Mouse (Mus musculus) mouse embryonic stem cell (cell line): ENCODE results near the gene Gprasp1.
"Not testable (repeated sequence)": the region's sequence is repeated elsewhere in the genome, so short reads cannot be mapped to it uniquely, and the experiment has no call there.

Experiments used
- in situ Hi-C, 2 experiments: fragments of 300-500 bp; cut with MboI; formaldehyde crosslinking; loops; 1 replicate in 1 of 2; 3 replicates in 1 of 2; pipeline ENCODE4 v1.14.3; 2019 to 2020; ENCODE audit warnings: low sequenced_read_pairs in 2 of 2, low pct_unique_long_range_greater_than_20kb in 1 of 2, mixed read lengths in 1 of 2; ENCODE audit not compliant: unreplicated experiment in 1 of 2

The Gprasp1 gene

GRCm38 (mm10) chrX:135804149-135804548 is 61.6 kb downstream of the Gprasp1 start:
- in situ Hi-C loops: loop anchor here in 1 of 2 experiments (10.0 kb wide), 1 partner anchor 171 kb away; no protein-coding TSS in a partner anchor

GRCm38 (mm10) chrX:135805780-135806179 is 63.2 kb downstream of the Gprasp1 start:
- in situ Hi-C loops: loop anchor here (5.0 to 10.0 kb wide), 2 partner anchors 167 to 169 kb away; no protein-coding TSS in a partner anchor

GRCm38 (mm10) chrX:135835896-135836295 is 93.4 kb downstream of the Gprasp1 start:
- in situ Hi-C loops: not testable (repeated sequence)

- in situ Hi-C loops: no loop called here
Observed at GRCm38 (mm10) chrX:135837896-135838295, 95.4 kb downstream of the Gprasp1 start.

GRCm38 (mm10) chrX:135838521-135839360 is 96.2 kb downstream of the Gprasp1 start, which contains the start of gene Gprasp2:
Gene Gprasp2, plus strand, starts transcription at chrX:135839034.
- in situ Hi-C loops: not testable (repeated sequence)

- in situ Hi-C loops: not testable (repeated sequence)
Observed at GRCm38 (mm10) chrX:135839397-135840391, 97.2 kb downstream of the Gprasp1 start.
